Mouse (Mus musculus) limb, embryonic 15.5 days (tissue): ENCODE measurements around the gene Prnd. TPM values are rescaled to one million over a fixed set of nuclear protein-coding genes. Genes with fewer than 3 reads are reported as not detected.
A peak's percentile ranks its signal among the peaks of the same experiment; 100 is the strongest.

Experiments
- ATAC-seq: fragments of 200-750 bp; cut with Nextera tagmentation; 2 replicates; pipeline ENCODE4 v1.8.0; 2017; ENCODE audit warnings: low read depth, moderate TSS enrichment; ENCODE audit not compliant: insufficient number of reproducible peaks, low FRiP score, low TSS enrichment
- H3K27ac ChIP-seq: fragments of 300-500 bp; sonication (generic); 2 replicates; pipeline ENCODE4 v1.5.1; 2015; ENCODE audit warnings: moderate library complexity, mild to moderate bottlenecking, inconsistent platforms
- H3K27me3 ChIP-seq: fragments of 300-500 bp; sonication (generic); 2 replicates; pipeline ENCODE4 v1.6.1; 2015; ENCODE audit warnings: inconsistent platforms
- H3K36me3 ChIP-seq: fragments of 300-500 bp; sonication (generic); 2 replicates; pipeline ENCODE4 v1.6.1; 2015; ENCODE audit warnings: inconsistent platforms
- H3K4me1 ChIP-seq: fragments of 300-500 bp; sonication (generic); 2 replicates; pipeline ENCODE4 v1.6.1; 2015; ENCODE audit warnings: inconsistent platforms
- H3K4me2 ChIP-seq: fragments of 300-500 bp; sonication (generic); 2 replicates; pipeline ENCODE4 v1.6.1; 2015; ENCODE audit warnings: mild to moderate bottlenecking, inconsistent platforms
- H3K4me3 ChIP-seq: fragments of 300-500 bp; sonication (generic); 2 replicates; pipeline ENCODE4 v1.5.1; 2015; ENCODE audit warnings: mild to moderate bottlenecking, inconsistent platforms
- H3K9ac ChIP-seq: fragments of 300-500 bp; sonication (generic); 2 replicates; pipeline ENCODE4 v1.6.1; 2015; ENCODE audit warnings: inconsistent platforms
- H3K9me3 ChIP-seq: fragments of 300-500 bp; sonication (generic); 2 replicates; pipeline ENCODE4 v1.6.1; 2016; ENCODE audit warnings: inconsistent platforms
- WGBS: fragments of 180-500 bp; shearing (Covaris S2); methylation state at CpG from one replicate; pipeline ENCODE4 v1.1.7; 2015; 5-methylcytosine and 5-hydroxymethylcytosine counted together
- polyA plus RNA-seq: library from polyadenylated mRNA; unstranded; fragments of >200 nt; fragmentation: Nextera tagmentation; extraction: Ambion mirVana; gene quantifications from 2 replicates; pipeline ENCODE4 v1.2.1, GENCODE M21; 2015

Gene Prnd
- polyA plus RNA-seq, 1 experiment from 2014 or later: 49.7 TPM

DNA sequence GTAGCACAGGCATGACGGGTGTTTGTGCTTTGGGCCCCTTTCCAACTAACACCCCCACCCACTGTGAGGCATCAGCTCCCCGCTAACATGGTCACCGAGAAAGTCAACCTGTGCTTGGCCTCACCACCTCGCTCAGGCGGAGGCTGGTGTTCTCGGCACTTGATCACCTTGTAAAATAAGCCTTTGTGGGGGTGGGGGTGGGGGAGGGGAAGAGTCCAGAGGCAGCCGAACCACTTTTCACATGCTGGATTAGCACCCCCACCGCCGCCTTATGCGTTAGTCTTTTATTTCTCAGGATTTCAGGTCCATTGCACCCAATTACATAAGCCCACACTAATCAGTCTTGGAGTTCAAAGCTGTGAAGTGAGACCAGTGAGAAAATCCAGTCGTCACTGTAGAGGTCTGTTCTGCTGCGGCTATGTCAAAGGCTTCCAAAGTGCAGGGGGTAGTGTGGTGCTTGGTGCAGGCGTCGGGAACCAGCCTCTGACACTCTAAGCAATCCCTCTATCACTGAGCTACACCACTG lies 43.0 kb downstream of the Prnd start:
- H3K4me2 ChIP-seq: 0 out of 2 replicates have a peak overlapping the region, but pooled peaks have one; percentile 7
- 20% methylated on average over 14 of the region's 14 CpGs for WGBS

DNA sequence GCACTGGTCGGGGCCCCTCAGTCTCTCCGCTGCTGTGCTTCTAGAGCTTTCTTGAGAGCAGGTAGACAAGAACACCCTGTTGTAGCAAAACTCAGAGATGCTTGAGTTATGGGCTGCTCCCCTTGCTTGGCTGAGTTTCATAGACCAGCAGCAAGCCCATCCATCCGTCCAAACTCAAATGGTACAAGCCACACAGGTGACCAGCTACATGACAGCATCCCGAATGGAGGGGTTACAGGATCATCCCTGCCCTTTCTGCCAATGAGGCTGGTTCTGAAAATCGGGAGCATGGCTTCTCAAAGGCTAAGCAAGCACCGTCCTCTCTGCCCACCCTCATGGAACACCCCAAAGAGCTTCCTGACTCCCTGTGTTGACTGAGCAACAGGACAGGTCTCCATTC lies 44.3 kb downstream of the Prnd start:
- no peak overlapping the region for H3K27ac ChIP-seq
- H3K9ac ChIP-seq: no peak overlapping the region
- H3K9me3 ChIP-seq: no peaks in the 10 kb centered on the region
- no peak for ATAC-seq
- H3K4me2 ChIP-seq: no peak overlapping the region
- H3K4me3 ChIP-seq: no peak overlapping the region
- H3K4me1 ChIP-seq: peaks cover 23% of the 10 kb centered on the region
- H3K36me3 ChIP-seq: peaks cover 13% of the 10 kb centered on the region; the same call in 1 of the 2 replicates
- no peaks in the 10 kb centered on the region for H3K27me3 ChIP-seq
- 90% methylated on average over 6 of the region's 6 CpGs for WGBS

More for the DNA sequence above, 43.0 kb downstream of the Prnd start:
- ATAC-seq: 0 out of 2 replicates have a peak, but pooled peaks have one; percentile 28
- Histone ChIP-seq H3K4me3 (no peak overlapping the region), H3K27me3 (no peaks in the 10 kb centered on the region), H3K36me3 (peaks cover 8% of the 10 kb centered on the region; the same call in 1 of the 2 replicates), H3K9ac (no peak overlapping the region), H3K9me3 (no peaks in the 10 kb centered on the region), H3K27ac (no peak overlapping the region; the same call in 1 of the 2 replicates), H3K4me1 (peaks cover 23% of the 10 kb centered on the region)

DNA sequence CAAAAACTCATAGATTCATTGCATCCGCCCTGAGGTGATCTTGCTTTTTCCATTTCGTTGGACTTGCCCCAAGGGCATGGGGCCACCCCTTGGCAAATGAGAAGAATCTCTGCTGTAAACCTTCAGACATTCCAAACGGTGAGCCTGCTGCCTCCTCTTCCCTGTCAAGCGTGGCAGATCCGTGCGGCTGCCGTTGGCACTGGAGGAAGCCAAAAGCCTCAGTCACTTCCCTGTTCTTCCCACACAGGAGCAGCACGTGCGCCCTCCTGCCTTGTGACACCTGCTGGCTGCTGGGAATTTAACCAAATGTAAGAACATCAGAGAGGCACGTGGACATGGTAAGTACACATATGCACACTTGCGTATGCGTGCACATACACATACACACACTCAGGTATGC lies 45.1 kb downstream of the Prnd start:
- H3K4me2 ChIP-seq: no peak overlapping the region
- ATAC-seq: no peak
- WGBS: 70% methylated on average over 12 of the region's 12 CpGs

DNA sequence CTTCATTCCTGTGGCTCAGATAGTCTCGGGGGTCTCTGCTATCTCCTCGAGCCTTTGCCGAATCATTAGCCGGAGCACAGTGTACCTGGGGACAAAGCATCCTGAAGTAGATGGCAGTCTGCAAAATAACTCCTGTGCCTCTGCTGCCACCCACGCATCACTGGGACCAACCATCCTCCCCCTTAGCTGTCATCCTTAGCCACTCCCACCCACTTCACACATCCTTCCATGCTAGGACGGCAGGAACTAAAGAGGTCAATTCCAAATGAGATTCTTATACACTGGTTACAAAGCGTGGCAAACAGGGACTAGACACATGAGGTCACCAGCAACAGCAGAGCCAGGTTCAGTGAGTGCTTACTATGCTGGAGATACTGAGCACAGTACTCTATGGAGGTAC lies 45.7 kb downstream of the Prnd start:
- ATAC-seq: no peak
- H3K9me3 ChIP-seq: no peaks in the 10 kb centered on the region

More for the DNA sequence above, 45.1 kb downstream of the Prnd start:
- H3K27ac ChIP-seq: no peak overlapping the region
- H3K4me1 ChIP-seq: peaks cover 23% of the 10 kb centered on the region
- H3K36me3 ChIP-seq: peaks cover 13% of the 10 kb centered on the region; the same call in 1 of the 2 replicates
- no peak overlapping the region for H3K9ac ChIP-seq
- no peak overlapping the region for H3K4me3 ChIP-seq
- H3K27me3 ChIP-seq: no peaks in the 10 kb centered on the region
- no peaks in the 10 kb centered on the region for H3K9me3 ChIP-seq

DNA sequence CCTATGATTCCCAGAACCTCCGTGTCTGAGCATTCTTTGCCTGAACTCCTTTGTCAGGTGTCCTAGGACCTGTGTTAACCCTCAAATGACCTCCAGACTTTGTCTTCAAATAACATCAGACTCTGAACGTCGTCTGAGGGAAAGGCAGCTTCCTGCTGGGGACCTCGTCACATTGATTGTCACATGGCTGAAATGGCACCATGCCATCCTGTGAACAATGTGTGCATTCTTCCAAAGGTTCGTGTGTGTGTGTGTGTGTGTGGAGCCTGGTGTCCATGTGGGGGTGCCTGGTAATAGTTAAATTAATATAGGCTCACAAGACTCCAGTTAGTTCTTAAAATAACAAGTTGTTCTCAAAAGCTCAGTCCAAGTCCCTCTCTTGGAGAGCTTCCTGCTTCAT lies 46.7 kb downstream of the Prnd start:
- H3K9me3 ChIP-seq: no peaks in the 10 kb centered on the region
- 40% methylated on average over 5 of the region's 5 CpGs for WGBS
- H3K27me3 ChIP-seq: no peaks in the 10 kb centered on the region
- no peak overlapping the region for H3K27ac ChIP-seq
- peaks cover 13% of the 10 kb centered on the region; the same call in 1 of the 2 replicates for H3K36me3 ChIP-seq
- no peak for ATAC-seq
- H3K4me1 ChIP-seq: peaks cover 18% of the 10 kb centered on the region
- H3K4me2 ChIP-seq: no peak overlapping the region
- no peak overlapping the region for H3K9ac ChIP-seq
- no peak overlapping the region for H3K4me3 ChIP-seq

More for the DNA sequence above, 45.7 kb downstream of the Prnd start:
- 83% methylated on average over 7 of the region's 7 CpGs for WGBS
- Histone ChIP-seq H3K4me1 (peaks cover 23% of the 10 kb centered on the region), H3K36me3 (peaks cover 13% of the 10 kb centered on the region; the same call in 1 of the 2 replicates), H3K4me3 (no peak overlapping the region), H3K4me2 (no peak overlapping the region), H3K27me3 (no peaks in the 10 kb centered on the region), H3K9ac (no peak overlapping the region), H3K27ac (no peak overlapping the region)

DNA sequence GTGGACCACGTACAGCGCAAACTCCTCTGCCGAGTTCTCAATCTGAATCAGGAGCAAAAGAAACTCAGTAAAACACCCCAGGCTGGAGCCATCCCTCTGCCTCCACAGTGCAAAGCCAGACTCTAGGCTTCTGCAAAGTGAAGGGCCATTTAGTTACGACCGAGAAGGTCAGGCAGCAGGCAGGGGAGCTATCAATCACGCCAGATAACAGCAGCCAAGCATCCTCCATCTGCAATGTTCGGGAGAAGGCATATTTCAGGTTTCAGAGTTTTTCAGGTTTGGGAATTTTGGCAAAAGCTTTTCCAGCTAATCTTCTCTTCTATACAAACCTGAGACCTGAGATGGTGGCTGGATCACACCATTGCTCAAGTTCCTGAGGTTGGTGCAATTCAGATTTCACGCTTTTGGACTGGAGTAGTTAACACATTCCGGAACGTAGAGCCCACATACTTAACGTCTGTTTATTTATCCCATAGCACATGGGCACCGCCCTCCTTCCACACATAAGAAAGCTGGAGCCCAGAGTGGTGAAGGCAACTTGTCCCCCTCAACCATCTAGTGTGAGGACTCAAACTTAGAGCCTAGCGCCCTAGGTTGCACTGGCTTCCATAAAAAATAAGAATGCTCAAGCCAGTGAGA lies 51.2 kb downstream of the Prnd start:
- ATAC-seq: no peak
- peak overlapping the region; percentile 48; the same call in 1 of the 2 replicates for H3K27ac ChIP-seq
- peaks cover 8% of the 10 kb centered on the region; the same call in 1 of the 2 replicates for H3K36me3 ChIP-seq
- WGBS: 46% methylated on average over 13 of the region's 13 CpGs
- peaks cover 36% of the 10 kb centered on the region for H3K4me1 ChIP-seq
- H3K9me3 ChIP-seq: no peaks in the 10 kb centered on the region
- H3K27me3 ChIP-seq: no peaks in the 10 kb centered on the region
- H3K4me2 ChIP-seq: no peak overlapping the region
- no peak overlapping the region for H3K9ac ChIP-seq
- H3K4me3 ChIP-seq: no peak overlapping the region

DNA sequence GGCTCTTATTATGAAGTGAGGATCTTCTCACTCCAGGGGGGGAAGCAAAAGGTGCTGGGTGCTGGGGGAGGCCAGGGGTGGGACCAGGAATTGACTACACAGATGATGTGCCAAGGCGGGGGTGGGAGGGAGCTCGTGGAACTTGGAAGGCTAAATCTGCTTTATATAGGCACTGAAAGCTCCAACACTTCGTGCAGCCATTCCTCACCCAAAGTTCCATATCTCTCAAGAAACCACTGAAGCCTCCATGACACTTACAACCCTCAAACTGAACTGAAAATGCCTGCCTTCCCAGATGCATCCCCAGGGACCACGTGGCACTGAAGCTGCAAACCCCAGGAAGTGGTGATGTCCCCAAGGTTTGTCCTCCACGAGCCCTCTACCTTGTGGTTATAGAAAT lies 53.3 kb downstream of the Prnd start:
- H3K27me3 ChIP-seq: no peaks in the 10 kb centered on the region
- no peak overlapping the region for H3K9ac ChIP-seq
- no peaks in the 10 kb centered on the region for H3K9me3 ChIP-seq
- H3K27ac ChIP-seq: no peak overlapping the region
- no peak for ATAC-seq
- H3K36me3 ChIP-seq: peaks cover 8% of the 10 kb centered on the region; the same call in 1 of the 2 replicates
- no peak overlapping the region for H3K4me3 ChIP-seq
- WGBS: 62% methylated on average over 5 of the region's 5 CpGs
- no peak overlapping the region for H3K4me2 ChIP-seq
- H3K4me1 ChIP-seq: peaks cover 42% of the 10 kb centered on the region

DNA sequence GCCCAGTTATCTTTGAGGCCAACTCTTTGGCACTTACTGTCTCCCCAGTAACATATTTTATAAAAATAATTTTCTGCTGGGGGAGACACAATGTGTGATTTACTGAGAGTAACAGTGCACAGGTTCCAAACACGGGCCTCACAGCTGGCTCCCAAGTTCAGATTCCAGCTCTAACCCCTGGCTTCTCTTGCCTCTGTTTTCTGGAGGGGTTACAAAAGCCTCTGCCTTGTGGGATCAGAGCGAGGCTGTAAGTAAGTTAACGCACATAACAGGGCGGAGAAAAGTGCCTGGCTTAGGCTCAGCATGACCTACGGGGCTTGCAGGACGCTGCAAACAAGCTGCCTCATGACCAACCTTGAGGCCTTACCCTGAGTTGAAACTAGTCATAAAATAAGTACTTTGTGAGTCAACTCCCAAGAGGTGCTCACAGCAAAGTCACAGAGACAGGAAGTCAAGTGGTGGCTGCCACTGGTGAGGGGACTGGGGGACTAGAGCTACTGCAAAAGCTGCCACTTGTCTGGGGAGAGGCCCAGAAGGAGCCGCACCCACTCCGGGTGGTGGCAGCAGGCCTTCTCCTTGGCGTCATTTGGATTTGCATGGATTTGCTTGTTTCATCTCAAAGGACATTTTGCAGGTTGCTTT lies 54.0 kb downstream of the Prnd start:
- Histone ChIP-seq H3K27me3 (no peaks in the 10 kb centered on the region), H3K4me1 (peaks cover 42% of the 10 kb centered on the region), H3K27ac (no peak overlapping the region), H3K36me3 (0 out of 2 replicates have a peak, but pooled peaks cover 4% of the 10 kb centered on the region), H3K4me2 (no peak overlapping the region), H3K9ac (no peak overlapping the region), H3K4me3 (no peak overlapping the region), H3K9me3 (no peaks in the 10 kb centered on the region)
- ATAC-seq: no peak
- 53% methylated on average over 9 of the region's 9 CpGs for WGBS

DNA sequence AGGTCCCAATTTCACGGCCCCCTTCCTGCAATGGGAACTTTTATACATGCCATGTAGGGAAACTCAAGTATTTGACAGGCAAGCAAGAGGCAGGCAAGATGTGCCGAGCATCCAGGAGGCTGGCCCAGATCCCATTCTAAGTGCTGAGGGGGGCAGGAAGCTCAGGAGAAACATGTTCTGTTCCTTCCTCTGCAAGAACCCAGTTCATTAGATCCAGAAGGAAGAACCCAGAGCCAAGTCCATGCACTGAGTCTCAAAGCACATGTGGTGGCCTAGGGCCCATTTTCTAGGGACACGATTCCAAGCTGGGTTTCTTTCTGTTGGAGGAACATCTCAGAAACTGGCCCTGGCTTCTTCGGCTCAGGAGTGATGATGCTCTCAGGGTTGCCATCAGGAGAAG lies 54.8 kb downstream of the Prnd start:
- no peak for ATAC-seq
- Histone ChIP-seq H3K9ac (no peak overlapping the region), H3K27ac (peak overlapping the region; percentile 79), H3K4me3 (no peak overlapping the region), H3K9me3 (no peaks in the 10 kb centered on the region), H3K27me3 (no peaks in the 10 kb centered on the region), H3K4me2 (no peak overlapping the region), H3K4me1 (peaks cover 42% of the 10 kb centered on the region), H3K36me3 (0 out of 2 replicates have a peak, but pooled peaks cover 4% of the 10 kb centered on the region)
- 56% methylated on average over 4 of the region's 4 CpGs for WGBS

Other genes with a start within 250 kb of the Prnd start
- not detected in 2 replicates for gene Erv3, start 91.1 kb upstream of the Prnd start, polyA plus RNA-seq
- gene Prnp, start 40.9 kb upstream of the Prnd start, polyA plus RNA-seq: 59.1 and 64.1 TPM in 2 replicates
- gene Prn, start 40.9 kb upstream of the Prnd start, polyA plus RNA-seq: not detected in 2 replicates
- gene Rassf2, start 79.4 kb downstream of the Prnd start, polyA plus RNA-seq: 16.2 and 18.4 TPM in 2 replicates
- 11.1 and 11.5 TPM in 2 replicates for gene Slc23a2, start 194.2 kb downstream of the Prnd start, polyA plus RNA-seq